Mouse (Mus musculus): ENCODE measurements around the gene Dsn1.

DNA sequence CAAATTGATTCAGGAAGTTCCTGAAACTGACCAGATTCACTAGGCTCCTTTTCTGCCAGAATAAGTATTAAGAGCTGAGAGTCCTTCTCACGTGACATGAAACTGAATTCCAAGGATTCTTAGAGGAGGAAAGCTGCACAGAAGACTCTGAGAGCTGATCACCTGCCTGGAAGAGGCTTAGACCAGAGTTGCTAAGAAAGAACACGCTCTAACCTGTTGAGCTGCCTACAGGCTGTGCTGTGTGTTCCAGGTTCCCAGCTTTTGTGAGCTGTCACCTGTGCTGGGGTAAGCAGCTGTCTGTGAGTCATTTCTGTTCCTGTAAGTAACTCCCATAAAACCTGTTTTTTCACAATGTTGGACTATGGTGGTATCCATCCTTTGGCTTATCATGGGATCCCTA, 39.0 kb upstream of the Dsn1 start:
- TF ChIP-seq CTCF (IDR thresholded peaks at IDR 0.05) (no peak), EP300 (IDR thresholded peaks at IDR 0.05) (no peak)
